Mouse (Mus musculus): ENCODE results near the gene Prkar1b. TPM values are rescaled to one million over a fixed set of nuclear protein-coding genes. Genes with fewer than 3 reads are reported as not detected.

The Prkar1b gene
- polyA plus RNA-seq, 1 experiment from 2014 or later: 13.8 TPM

- H3K4me2 ChIP-seq: no peak overlapping the region
- no peak overlapping the region for H3K9ac ChIP-seq (replicated peaks)
- WGBS: 84% methylated on average over 10 of the region's 10 CpGs
- no peak overlapping the region for H3K27ac ChIP-seq
- 0 out of 2 replicates have a peak, but pooled peaks have one; percentile 1 for ATAC-seq (ENCODE audit: insufficient number of reproducible peaks, insufficient read depth, low FRiP score, low TSS enrichment, low read depth)
- no peaks in the 10 kb centered on the region for H3K9me3 ChIP-seq
- H3K4me1 ChIP-seq (replicated peaks): peaks cover 9% of the 10 kb centered on the region
- no peaks in the 10 kb centered on the region for H3K36me3 ChIP-seq
- H3K4me3 ChIP-seq (replicated peaks): no peak overlapping the region
- no peaks in the 10 kb centered on the region for H3K27me3 ChIP-seq
These were observed 96.6 kb downstream of the Prkar1b start for GRCm38 (mm10) chr5:139053176-139053575.

GRCm38 (mm10) chr5:139051276-139051675 lies 98.5 kb downstream of the Prkar1b start:
- H3K27me3 ChIP-seq: no peaks in the 10 kb centered on the region
- no peak for ATAC-seq (ENCODE audit: insufficient number of reproducible peaks, insufficient read depth, low FRiP score, low TSS enrichment, low read depth)
- no peaks in the 10 kb centered on the region for H3K36me3 ChIP-seq
- no peak overlapping the region for H3K27ac ChIP-seq
- no peaks in the 10 kb centered on the region for H3K9me3 ChIP-seq
- peaks cover 4% of the 10 kb centered on the region for H3K4me1 ChIP-seq (replicated peaks)
- no peak overlapping the region for H3K4me2 ChIP-seq
- no peak overlapping the region for H3K4me3 ChIP-seq (replicated peaks)
- no peak overlapping the region for H3K9ac ChIP-seq (replicated peaks)
- WGBS: 94% methylated on average over 18 of the region's 18 CpGs

GRCm38 (mm10) chr5:139049367-139049766 lies 100.4 kb downstream of the Prkar1b start:
- Histone ChIP-seq H3K9ac (replicated peaks) (no peak overlapping the region), H3K27me3 (no peaks in the 10 kb centered on the region), H3K36me3 (no peaks in the 10 kb centered on the region), H3K27ac (no peak overlapping the region), H3K9me3 (no peaks in the 10 kb centered on the region), H3K4me1 (replicated peaks) (no peaks in the 10 kb centered on the region), H3K4me2 (no peak overlapping the region), H3K4me3 (replicated peaks) (no peak overlapping the region)
- ATAC-seq (ENCODE audit: insufficient number of reproducible peaks, insufficient read depth, low FRiP score, low TSS enrichment, low read depth): no peak
- WGBS: 80% methylated on average over 7 of the region's 7 CpGs

GRCm38 (mm10) chr5:139047171-139047570 lies 102.6 kb downstream of the Prkar1b start:
- no peaks in the 10 kb centered on the region for H3K27me3 ChIP-seq
- ATAC-seq (ENCODE audit: insufficient number of reproducible peaks, insufficient read depth, low FRiP score, low TSS enrichment, low read depth): no peak
- H3K9ac ChIP-seq (replicated peaks): no peak overlapping the region
- H3K4me2 ChIP-seq: no peak overlapping the region
- 59% methylated on average over 2 of the region's 2 CpGs for WGBS
- no peak overlapping the region for H3K27ac ChIP-seq
- no peaks in the 10 kb centered on the region for H3K9me3 ChIP-seq
- H3K36me3 ChIP-seq: no peaks in the 10 kb centered on the region
- H3K4me3 ChIP-seq (replicated peaks): no peak overlapping the region
- no peaks in the 10 kb centered on the region for H3K4me1 ChIP-seq (replicated peaks)

- ATAC-seq (ENCODE audit: insufficient number of reproducible peaks, insufficient read depth, low FRiP score, low TSS enrichment, low read depth): no peak
- H3K9ac ChIP-seq (replicated peaks): no peak overlapping the region
- 70% methylated on average over 5 of the region's 5 CpGs for WGBS
These were observed 103.2 kb downstream of the Prkar1b start for GRCm38 (mm10) chr5:139046636-139047035.

GRCm38 (mm10) chr5:139043546-139043945 lies 106.3 kb downstream of the Prkar1b start:
- Histone ChIP-seq H3K4me2 (no peak overlapping the region), H3K4me1 (replicated peaks) (peaks cover 9% of the 10 kb centered on the region; the same call in 1 of the 2 replicates), H3K9ac (replicated peaks) (no peak overlapping the region), H3K4me3 (replicated peaks) (no peak overlapping the region), H3K27ac (no peak overlapping the region), H3K27me3 (no peaks in the 10 kb centered on the region), H3K9me3 (no peaks in the 10 kb centered on the region), H3K36me3 (no peaks in the 10 kb centered on the region)
- ATAC-seq (ENCODE audit: insufficient number of reproducible peaks, insufficient read depth, low FRiP score, low TSS enrichment, low read depth): no peak
- WGBS: 62% methylated on average over 4 of the region's 4 CpGs

More at GRCm38 (mm10) chr5:139046636-139047035, 103.2 kb downstream of the Prkar1b start:
- Histone ChIP-seq H3K36me3 (no peaks in the 10 kb centered on the region), H3K9me3 (no peaks in the 10 kb centered on the region), H3K4me2 (no peak overlapping the region), H3K27me3 (no peaks in the 10 kb centered on the region), H3K27ac (no peak overlapping the region), H3K4me1 (replicated peaks) (no peaks in the 10 kb centered on the region), H3K4me3 (replicated peaks) (no peak overlapping the region)

GRCm38 (mm10) chr5:139042299-139042698 lies 107.5 kb downstream of the Prkar1b start:
- Histone ChIP-seq H3K4me3 (replicated peaks) (no peak overlapping the region), H3K36me3 (no peaks in the 10 kb centered on the region), H3K4me2 (no peak overlapping the region), H3K27me3 (no peaks in the 10 kb centered on the region), H3K9me3 (no peaks in the 10 kb centered on the region), H3K27ac (no peak overlapping the region), H3K4me1 (replicated peaks) (peaks cover 10% of the 10 kb centered on the region; the same call in 1 of the 2 replicates), H3K9ac (replicated peaks) (no peak overlapping the region)
- ATAC-seq (ENCODE audit: insufficient number of reproducible peaks, insufficient read depth, low FRiP score, low TSS enrichment, low read depth): no peak
- 78% methylated on average over 12 of the region's 12 CpGs for WGBS

- no peaks in the 10 kb centered on the region for H3K27me3 ChIP-seq
- H3K36me3 ChIP-seq: peaks cover 3% of the 10 kb centered on the region; the same call in 1 of the 2 replicates
- 0 out of 2 replicates have a peak overlapping the region, but pooled peaks have one; percentile 47 for H3K27ac ChIP-seq
- H3K4me1 ChIP-seq (replicated peaks): peaks cover 41% of the 10 kb centered on the region
- H3K9ac ChIP-seq (replicated peaks): no peak overlapping the region
- ATAC-seq (ENCODE audit: insufficient number of reproducible peaks, insufficient read depth, low FRiP score, low TSS enrichment, low read depth): peak; percentile 12; the same call in 1 of the 2 replicates
- no peak overlapping the region for H3K4me3 ChIP-seq (replicated peaks)
- no peaks in the 10 kb centered on the region for H3K9me3 ChIP-seq
- H3K4me2 ChIP-seq: no peak overlapping the region
- 46% methylated on average over 2 of the region's 2 CpGs for WGBS
These were observed 114.6 kb downstream of the Prkar1b start for GRCm38 (mm10) chr5:139035171-139035570.

GRCm38 (mm10) chr5:139034746-139035145 lies 115.1 kb downstream of the Prkar1b start:
- H3K9me3 ChIP-seq: no peaks in the 10 kb centered on the region
- ATAC-seq (ENCODE audit: insufficient number of reproducible peaks, insufficient read depth, low FRiP score, low TSS enrichment, low read depth): 0 out of 2 replicates have a peak, but pooled peaks have one; percentile 34
- H3K9ac ChIP-seq (replicated peaks): 0 out of 2 replicates have a peak overlapping the region, but pooled peaks have one; percentile 27

GRCm38 (mm10) chr5:139033406-139034317 lies 116.1 kb downstream of the Prkar1b start:
- H3K4me2 ChIP-seq: no peak overlapping the region
- H3K27ac ChIP-seq: peak overlapping the region; percentile 77
- 38% methylated on average over 14 of the region's 14 CpGs for WGBS

More at GRCm38 (mm10) chr5:139034746-139035145, 115.1 kb downstream of the Prkar1b start:
- H3K27me3 ChIP-seq: no peaks in the 10 kb centered on the region
- 14% methylated on average over 6 of the region's 6 CpGs for WGBS
- H3K27ac ChIP-seq: peak overlapping the region; percentile 77; the same call in 1 of the 2 replicates
- peaks cover 3% of the 10 kb centered on the region; the same call in 1 of the 2 replicates for H3K36me3 ChIP-seq
- no peak overlapping the region for H3K4me3 ChIP-seq (replicated peaks)
- peaks cover 41% of the 10 kb centered on the region for H3K4me1 ChIP-seq (replicated peaks)
- peak overlapping the region; percentile 13; the same call in 1 of the 2 replicates for H3K4me2 ChIP-seq

GRCm38 (mm10) chr5:139027603-139028002 lies 122.2 kb downstream of the Prkar1b start:
- 48% methylated on average over 15 of the region's 15 CpGs for WGBS
- peaks cover 4% of the 10 kb centered on the region; the same call in 1 of the 2 replicates for H3K4me1 ChIP-seq (replicated peaks)
- H3K27me3 ChIP-seq: no peaks in the 10 kb centered on the region; the same call in 1 of the 2 replicates
- H3K36me3 ChIP-seq: no peaks in the 10 kb centered on the region
- no peak for ATAC-seq (ENCODE audit: insufficient number of reproducible peaks, insufficient read depth, low FRiP score, low TSS enrichment, low read depth)
- H3K4me3 ChIP-seq (replicated peaks): no peak overlapping the region
- H3K9ac ChIP-seq (replicated peaks): no peak overlapping the region
- H3K4me2 ChIP-seq: no peak overlapping the region
- no peaks in the 10 kb centered on the region for H3K9me3 ChIP-seq
- H3K27ac ChIP-seq: no peak overlapping the region

More at GRCm38 (mm10) chr5:139033406-139034317, 116.1 kb downstream of the Prkar1b start:
- no peaks in the 10 kb centered on the region; the same call in 1 of the 2 replicates for H3K27me3 ChIP-seq
- H3K4me1 ChIP-seq (replicated peaks): peaks cover 33% of the 10 kb centered on the region
- H3K4me3 ChIP-seq (replicated peaks): no peak overlapping the region
- H3K36me3 ChIP-seq: peaks cover 3% of the 10 kb centered on the region; the same call in 1 of the 2 replicates
- peak overlapping the region; percentile 27; the same call in 1 of the 2 replicates for H3K9ac ChIP-seq (replicated peaks)
- ATAC-seq (ENCODE audit: insufficient number of reproducible peaks, insufficient read depth, low FRiP score, low TSS enrichment, low read depth): no peak
- no peaks in the 10 kb centered on the region for H3K9me3 ChIP-seq

Measured in limb, embryonic 12.5 days (tissue).